Mouse (Mus musculus): ENCODE measurements around the gene Vsig8. TPM values are rescaled to one million over a fixed set of nuclear protein-coding genes. Genes with fewer than 3 reads are reported as not detected.

Gene Vsig8
- polyA plus RNA-seq, 1 experiment from 2014 or later = not detected

DNA sequence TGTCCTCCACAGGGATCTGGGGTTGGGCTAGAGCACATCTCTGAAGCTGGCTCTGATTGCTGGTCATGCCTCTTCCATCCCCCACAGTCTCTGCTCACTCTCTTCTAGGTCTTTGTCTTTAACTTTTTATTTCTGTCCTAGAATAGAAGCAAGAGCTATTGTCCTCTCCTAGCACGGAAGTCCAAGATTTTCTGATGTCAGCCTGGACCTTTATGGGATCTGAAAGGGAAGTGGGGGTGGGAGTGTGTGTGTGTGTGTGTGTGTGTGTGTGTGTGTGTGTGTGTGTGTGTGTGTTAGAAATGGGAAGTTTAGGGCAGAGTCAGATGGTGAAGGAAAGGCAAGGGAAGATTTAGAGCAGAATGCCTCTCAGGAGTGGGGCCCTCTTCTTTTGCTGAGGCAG, 3.1 kb upstream of the Vsig8 start:
- no peak overlapping the region for H3K4me2 ChIP-seq (ENCODE audit: low read depth, low read length, severe bottlenecking)
- no peaks in the 10 kb centered on the region for H3K27me3 ChIP-seq (ENCODE audit: control insufficient read depth, insufficient read depth, low read length)
- no peak overlapping the region for H3K4me3 ChIP-seq (ENCODE audit: low read depth, low read length)
- 40% methylated on average over 1 of the region's 1 CpGs for WGBS
- ATAC-seq (replicated peaks; ENCODE audit: low FRiP score) = no peak
- no peak overlapping the region for H3K27ac ChIP-seq (ENCODE audit: low read depth, low read length)
- H3K9me3 ChIP-seq (ENCODE audit: control insufficient read depth, low read length) = no peaks in the 10 kb centered on the region
- H3K9ac ChIP-seq (ENCODE audit: low read length) = no peak overlapping the region; the same call in 1 of the 2 replicates
- peaks cover 17% of the 10 kb centered on the region for H3K4me1 ChIP-seq (replicated peaks; ENCODE audit: control insufficient read depth, insufficient read depth, low read length)
- H3K36me3 ChIP-seq (ENCODE audit: control insufficient read depth, insufficient read depth, low read length) = no peaks in the 10 kb centered on the region
- DNase-seq (ENCODE audit: low spot score) = no peak

DNA sequence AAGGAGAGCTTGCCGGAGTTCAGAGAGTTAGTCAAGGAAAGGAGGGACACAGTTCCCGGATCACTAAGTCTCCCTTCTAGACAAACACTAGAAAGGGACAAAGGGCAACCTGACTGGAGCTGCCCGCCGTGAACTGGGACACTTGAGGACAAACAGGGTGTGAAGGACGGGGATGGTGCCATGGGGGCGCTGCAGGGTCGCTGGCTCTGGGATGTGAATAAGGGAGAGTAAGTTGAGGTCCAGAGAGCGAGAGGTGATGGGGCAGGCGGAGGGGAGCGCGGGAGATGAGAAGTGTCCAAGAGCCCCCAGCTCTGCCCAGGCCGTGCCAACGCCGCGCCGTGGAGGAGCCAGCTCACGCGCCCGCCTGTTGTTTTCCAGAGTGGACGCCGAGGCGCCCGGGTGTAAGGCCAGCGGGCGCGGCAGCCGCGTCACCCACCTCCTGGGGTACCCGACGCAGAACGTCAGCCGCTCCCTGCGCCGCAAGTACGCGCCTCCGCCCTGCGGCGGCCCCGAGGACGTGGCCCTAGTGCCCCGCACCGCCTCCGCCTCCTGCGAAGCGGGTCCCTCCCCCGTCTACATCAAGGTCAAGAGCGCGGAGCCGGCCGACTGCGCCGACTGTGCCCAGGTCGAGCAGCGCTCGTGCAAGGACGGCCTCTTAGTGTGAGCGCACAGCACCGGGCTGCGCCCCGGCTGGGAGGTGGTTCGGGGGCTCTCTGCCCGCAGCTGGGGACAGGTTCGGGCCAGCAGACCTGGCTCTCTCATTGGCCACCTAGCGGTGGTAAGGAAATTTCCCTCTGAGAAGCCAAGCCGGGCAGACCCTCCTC, 7.1 kb downstream of the Vsig8 start:
- Histone ChIP-seq H3K27ac (ENCODE audit: low read depth, low read length) (no peak overlapping the region), H3K27me3 (ENCODE audit: control insufficient read depth, insufficient read depth, low read length) (peaks cover 23% of the 10 kb centered on the region), H3K4me1 (replicated peaks; ENCODE audit: control insufficient read depth, insufficient read depth, low read length) (peaks cover 10% of the 10 kb centered on the region), H3K9me3 (ENCODE audit: control insufficient read depth, low read length) (no peaks in the 10 kb centered on the region), H3K4me2 (ENCODE audit: low read depth, low read length, severe bottlenecking) (peak overlapping the region; percentile 89), H3K36me3 (ENCODE audit: control insufficient read depth, insufficient read depth, low read length) (no peaks in the 10 kb centered on the region), H3K9ac (ENCODE audit: low read length) (peak overlapping the region; percentile 48), H3K4me3 (ENCODE audit: low read depth, low read length) (peak overlapping the region; percentile 51)
- WGBS = under 1% methylated on average over 66 of the region's 66 CpGs
- ATAC-seq (replicated peaks; ENCODE audit: low FRiP score) (peak; percentile 87), DNase-seq (ENCODE audit: low spot score) (peak; percentile 86)

DNA sequence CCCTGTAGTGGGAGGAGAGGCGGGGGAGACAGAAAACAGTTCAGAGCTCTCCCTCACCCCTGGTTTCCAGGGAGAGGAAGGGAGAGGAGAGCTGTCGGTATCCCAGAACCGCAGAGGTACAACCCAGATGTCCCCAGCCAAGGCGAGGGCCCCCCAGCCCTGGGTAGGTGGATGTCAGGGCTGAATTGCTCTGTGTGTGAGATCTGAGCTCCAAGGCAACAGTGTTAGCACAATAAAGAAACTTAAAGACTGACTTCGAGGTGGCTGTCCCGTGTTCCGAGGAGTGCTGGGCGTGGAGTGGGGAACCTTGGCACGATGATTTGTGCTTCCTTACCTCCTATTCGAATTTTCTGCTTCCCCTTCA, 7.7 kb downstream of the Vsig8 start:
- H3K9ac ChIP-seq (ENCODE audit: low read length) = peak overlapping the region; percentile 48
- H3K9me3 ChIP-seq (ENCODE audit: control insufficient read depth, low read length) = no peaks in the 10 kb centered on the region
- no peak for DNase-seq (ENCODE audit: low spot score)
- H3K4me3 ChIP-seq (ENCODE audit: low read depth, low read length) = peak overlapping the region; percentile 51
- peak overlapping the region; percentile 89 for H3K4me2 ChIP-seq (ENCODE audit: low read depth, low read length, severe bottlenecking)
- H3K36me3 ChIP-seq (ENCODE audit: control insufficient read depth, insufficient read depth, low read length) = no peaks in the 10 kb centered on the region
- peaks cover 10% of the 10 kb centered on the region for H3K4me1 ChIP-seq (replicated peaks; ENCODE audit: control insufficient read depth, insufficient read depth, low read length)
- 3% methylated on average over 10 of the region's 10 CpGs for WGBS
- no peak overlapping the region for H3K27ac ChIP-seq (ENCODE audit: low read depth, low read length)
- H3K27me3 ChIP-seq (ENCODE audit: control insufficient read depth, insufficient read depth, low read length) = peaks cover 23% of the 10 kb centered on the region
- no peak for ATAC-seq (replicated peaks; ENCODE audit: low FRiP score)

DNA sequence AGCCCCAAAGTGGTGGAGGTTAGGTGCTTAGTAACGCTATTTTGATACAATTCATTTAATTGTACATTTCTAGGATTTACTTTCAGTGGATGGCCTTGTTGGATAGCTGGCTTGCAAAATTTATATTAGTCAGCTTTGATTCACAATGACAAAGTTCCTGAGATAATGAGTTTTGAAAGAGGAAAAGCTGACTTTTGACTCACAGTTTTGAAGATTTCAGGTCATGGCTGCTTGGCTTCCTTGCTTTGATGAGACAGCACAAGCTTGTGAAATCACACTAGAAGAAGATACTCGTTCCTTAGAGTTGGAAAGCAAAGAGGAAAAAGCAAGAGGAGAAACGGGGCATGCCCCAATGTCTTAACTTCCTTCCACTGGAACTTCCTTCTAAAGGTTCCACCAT, 10.4 kb downstream of the Vsig8 start:
- no peak for DNase-seq (ENCODE audit: low spot score)
- no peak overlapping the region for H3K27ac ChIP-seq (ENCODE audit: low read depth, low read length)
- ATAC-seq (replicated peaks; ENCODE audit: low FRiP score) = no peak
- 77% methylated on average over 3 of the region's 3 CpGs for WGBS
- H3K4me2 ChIP-seq (ENCODE audit: low read depth, low read length, severe bottlenecking) = no peak overlapping the region
- H3K36me3 ChIP-seq (ENCODE audit: control insufficient read depth, insufficient read depth, low read length) = no peaks in the 10 kb centered on the region
- H3K9ac ChIP-seq (ENCODE audit: low read length) = no peak overlapping the region
- H3K4me3 ChIP-seq (ENCODE audit: low read depth, low read length) = no peak overlapping the region
- H3K4me1 ChIP-seq (replicated peaks; ENCODE audit: control insufficient read depth, insufficient read depth, low read length) = peaks cover 10% of the 10 kb centered on the region
- H3K27me3 ChIP-seq (ENCODE audit: control insufficient read depth, insufficient read depth, low read length) = peaks cover 15% of the 10 kb centered on the region
- no peaks in the 10 kb centered on the region for H3K9me3 ChIP-seq (ENCODE audit: control insufficient read depth, low read length)

DNA sequence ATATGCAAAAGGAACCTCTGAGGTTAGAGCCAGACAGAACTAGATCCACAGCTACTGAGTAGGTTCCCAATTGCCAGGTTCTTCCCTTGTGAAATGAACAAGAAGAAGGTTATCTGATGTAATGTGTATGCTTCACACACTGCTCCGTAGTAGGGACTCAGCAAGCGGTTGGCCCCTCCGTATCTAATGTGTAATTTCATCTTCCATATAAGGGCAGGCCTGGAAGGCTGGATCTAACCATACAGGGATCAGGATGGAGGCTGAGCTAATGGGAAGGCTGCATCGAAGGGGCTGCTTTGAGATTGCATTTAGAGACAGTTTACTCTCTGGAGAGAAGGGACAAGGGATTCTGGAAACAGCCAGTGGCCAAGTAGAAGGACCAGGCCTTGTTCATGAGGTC, 12.0 kb downstream of the Vsig8 start:
- Histone ChIP-seq H3K4me2 (ENCODE audit: low read depth, low read length, severe bottlenecking) (no peak overlapping the region), H3K4me3 (ENCODE audit: low read depth, low read length) (no peak overlapping the region), H3K9ac (ENCODE audit: low read length) (no peak overlapping the region), H3K27me3 (ENCODE audit: control insufficient read depth, insufficient read depth, low read length) (no peaks in the 10 kb centered on the region; the same call in 1 of the 2 replicates), H3K27ac (ENCODE audit: low read depth, low read length) (no peak overlapping the region), H3K9me3 (ENCODE audit: control insufficient read depth, low read length) (no peaks in the 10 kb centered on the region), H3K4me1 (replicated peaks; ENCODE audit: control insufficient read depth, insufficient read depth, low read length) (peaks cover 3% of the 10 kb centered on the region), H3K36me3 (ENCODE audit: control insufficient read depth, insufficient read depth, low read length) (no peaks in the 10 kb centered on the region)
- no peak for DNase-seq (ENCODE audit: low spot score)
- no peak for ATAC-seq (replicated peaks; ENCODE audit: low FRiP score)
- WGBS = 76% methylated on average over 4 of the region's 4 CpGs

DNA sequence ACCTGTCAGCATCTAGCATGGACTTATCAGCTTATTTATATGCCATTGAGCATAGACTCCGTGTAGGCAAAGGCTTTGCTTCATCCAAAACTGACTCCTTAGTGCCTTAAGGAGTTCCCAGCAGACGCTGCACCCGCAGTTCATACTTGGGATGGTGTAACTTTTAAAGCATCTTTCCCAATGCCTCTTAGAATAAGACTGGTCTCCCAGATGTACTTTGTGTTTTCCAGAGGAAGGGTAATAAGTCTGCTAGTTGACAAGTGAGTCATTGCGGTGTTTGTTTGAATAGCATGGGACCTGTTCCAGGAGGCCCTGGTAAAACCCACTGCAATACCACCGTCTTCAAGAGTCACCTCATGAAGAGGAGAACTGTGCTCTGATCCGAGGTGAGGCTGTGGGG, 24.4 kb downstream of the Vsig8 start:
- Histone ChIP-seq H3K27me3 (ENCODE audit: control insufficient read depth, insufficient read depth, low read length) (peaks cover 2% of the 10 kb centered on the region; the same call in 1 of the 2 replicates), H3K4me3 (ENCODE audit: low read depth, low read length) (no peak overlapping the region), H3K9me3 (ENCODE audit: control insufficient read depth, low read length) (no peaks in the 10 kb centered on the region), H3K9ac (ENCODE audit: low read length) (no peak overlapping the region), H3K36me3 (ENCODE audit: control insufficient read depth, insufficient read depth, low read length) (no peaks in the 10 kb centered on the region), H3K4me2 (ENCODE audit: low read depth, low read length, severe bottlenecking) (no peak overlapping the region), H3K4me1 (replicated peaks; ENCODE audit: control insufficient read depth, insufficient read depth, low read length) (no peaks in the 10 kb centered on the region), H3K27ac (ENCODE audit: low read depth, low read length) (no peak overlapping the region)
- WGBS = 85% methylated on average over 6 of the region's 6 CpGs
- DNase-seq (ENCODE audit: low spot score) = no peak
- no peak for ATAC-seq (replicated peaks; ENCODE audit: low FRiP score)

DNA sequence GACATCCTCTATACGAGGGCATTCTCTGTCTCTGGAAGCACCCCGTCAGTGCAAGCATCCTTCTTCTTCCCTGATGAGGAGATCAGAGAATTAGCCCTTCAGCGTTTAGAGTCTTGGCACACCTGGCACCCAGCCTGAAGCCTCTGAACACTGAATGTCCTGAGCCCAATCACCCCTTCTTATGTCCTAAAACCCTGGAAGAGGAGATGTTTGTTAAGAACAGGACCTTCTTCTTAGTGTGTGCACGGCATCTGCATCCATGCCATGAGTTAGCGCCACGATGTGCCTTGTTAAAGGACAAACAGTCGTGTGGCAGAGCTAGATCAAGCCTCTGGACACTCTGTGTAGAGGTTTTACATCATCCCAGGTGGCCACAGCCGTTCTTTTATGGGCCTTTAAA, 26.7 kb downstream of the Vsig8 start:
- WGBS = 87% methylated on average over 8 of the region's 8 CpGs
- H3K36me3 ChIP-seq (ENCODE audit: control insufficient read depth, insufficient read depth, low read length) = no peaks in the 10 kb centered on the region
- no peak for ATAC-seq (replicated peaks; ENCODE audit: low FRiP score)
- H3K4me3 ChIP-seq (ENCODE audit: low read depth, low read length) = no peak overlapping the region
- no peak overlapping the region for H3K27ac ChIP-seq (ENCODE audit: low read depth, low read length)
- no peak overlapping the region for H3K9ac ChIP-seq (ENCODE audit: low read length)
- no peak overlapping the region for H3K4me2 ChIP-seq (ENCODE audit: low read depth, low read length, severe bottlenecking)
- no peaks in the 10 kb centered on the region; the same call in 1 of the 2 replicates for H3K4me1 ChIP-seq (replicated peaks; ENCODE audit: control insufficient read depth, insufficient read depth, low read length)
- peaks cover 2% of the 10 kb centered on the region; the same call in 1 of the 2 replicates for H3K27me3 ChIP-seq (ENCODE audit: control insufficient read depth, insufficient read depth, low read length)
- no peak for DNase-seq (ENCODE audit: low spot score)
- no peaks in the 10 kb centered on the region for H3K9me3 ChIP-seq (ENCODE audit: control insufficient read depth, low read length)

DNA sequence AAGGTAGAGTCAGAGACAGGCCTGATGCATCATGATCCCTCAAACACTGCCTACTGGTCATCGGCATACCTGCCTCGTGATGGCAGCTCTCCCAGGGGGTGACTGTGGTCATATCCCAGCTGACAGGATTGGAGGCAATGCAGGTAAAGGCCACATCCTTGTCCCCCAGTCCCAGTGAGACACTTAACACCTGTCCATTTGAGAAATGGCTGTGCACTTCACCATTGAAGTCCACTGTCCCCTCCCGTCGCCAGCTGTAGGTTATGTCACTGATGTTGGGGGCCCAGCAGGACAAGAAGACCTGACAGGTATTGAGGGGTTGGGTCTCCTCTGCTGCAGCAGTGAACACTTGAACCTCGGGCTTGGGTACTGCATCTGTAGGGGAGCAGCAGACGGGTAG, 28.5 kb downstream of the Vsig8 start:
- Histone ChIP-seq H3K27me3 (ENCODE audit: control insufficient read depth, insufficient read depth, low read length) (peaks cover 2% of the 10 kb centered on the region; the same call in 1 of the 2 replicates), H3K9me3 (ENCODE audit: control insufficient read depth, low read length) (no peaks in the 10 kb centered on the region), H3K27ac (ENCODE audit: low read depth, low read length) (no peak overlapping the region), H3K4me1 (replicated peaks; ENCODE audit: control insufficient read depth, insufficient read depth, low read length) (no peaks in the 10 kb centered on the region; the same call in 1 of the 2 replicates), H3K4me3 (ENCODE audit: low read depth, low read length) (no peak overlapping the region), H3K9ac (ENCODE audit: low read length) (no peak overlapping the region), H3K36me3 (ENCODE audit: control insufficient read depth, insufficient read depth, low read length) (no peaks in the 10 kb centered on the region), H3K4me2 (ENCODE audit: low read depth, low read length, severe bottlenecking) (no peak overlapping the region)
- 78% methylated on average over 6 of the region's 6 CpGs for WGBS
- no peak for ATAC-seq (replicated peaks; ENCODE audit: low FRiP score)
- DNase-seq (ENCODE audit: low spot score) = peak; percentile 47

DNA sequence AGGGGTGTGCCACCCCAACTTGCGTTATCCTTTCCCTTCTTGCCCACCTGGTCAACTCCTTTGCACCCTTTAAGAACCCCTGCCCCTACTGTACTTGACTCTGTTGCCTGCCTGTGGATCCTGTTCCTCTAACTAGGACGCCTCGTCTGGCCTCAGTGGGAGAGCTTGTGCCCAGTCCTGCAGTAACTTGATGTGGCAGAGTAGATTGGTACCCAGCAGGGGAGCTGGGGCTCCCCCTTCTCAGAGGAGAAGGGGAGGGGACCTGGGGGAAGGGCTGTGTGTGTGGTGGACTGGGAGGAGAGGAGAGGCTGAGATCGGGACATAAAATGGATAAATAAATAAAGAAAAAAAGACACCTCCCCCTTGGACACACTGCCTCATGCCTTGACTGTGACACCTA, 29.3 kb downstream of the Vsig8 start:
- H3K9ac ChIP-seq (ENCODE audit: low read length) = no peak overlapping the region
- H3K4me1 ChIP-seq (replicated peaks; ENCODE audit: control insufficient read depth, insufficient read depth, low read length) = no peaks in the 10 kb centered on the region; the same call in 1 of the 2 replicates
- H3K36me3 ChIP-seq (ENCODE audit: control insufficient read depth, insufficient read depth, low read length) = no peaks in the 10 kb centered on the region
- ATAC-seq (replicated peaks; ENCODE audit: low FRiP score) = 0 out of 2 replicates have a peak, but pooled peaks have one; percentile 1
- H3K4me2 ChIP-seq (ENCODE audit: low read depth, low read length, severe bottlenecking) = no peak overlapping the region
- WGBS = 49% methylated on average over 4 of the region's 4 CpGs
- no peak for DNase-seq (ENCODE audit: low spot score)
- H3K4me3 ChIP-seq (ENCODE audit: low read depth, low read length) = no peak overlapping the region
- H3K9me3 ChIP-seq (ENCODE audit: control insufficient read depth, low read length) = no peaks in the 10 kb centered on the region
- peaks cover 2% of the 10 kb centered on the region; the same call in 1 of the 2 replicates for H3K27me3 ChIP-seq (ENCODE audit: control insufficient read depth, insufficient read depth, low read length)
- no peak overlapping the region for H3K27ac ChIP-seq (ENCODE audit: low read depth, low read length)

All from forebrain, embryonic 11.5 days (tissue).